Mouse (Mus musculus) MEL (cell line): Measurements from ENCODE around the gene Lman2.

Experiments used
- BHLHE40 ChIP-seq: IDR thresholded peaks from 2 replicates; pipeline ENCODE4 v1.6.1; 2012; ENCODE audit warnings: low read depth, mild to moderate bottlenecking, inconsistent platforms, low read length, improper control_type of control experiment, borderline replicate concordance
- CTCF ChIP-seq, 3 experiments: IDR thresholded peaks in 2 of 3; conservative IDR thresholded peaks in 1 of 3; 2 replicates each; pipeline ENCODE4 v1.5.1; 2011 to 2012; ENCODE audit warnings: low read length in 3 of 3, low read depth in 2 of 3, mild to moderate bottlenecking in 2 of 3, improper control_type of control experiment in 1 of 3, inconsistent platforms in 1 of 3, mixed read lengths in 1 of 3, moderate library complexity in 1 of 3; ENCODE audit not compliant: control insufficient read depth in 1 of 3, insufficient read depth in 1 of 3, poor library complexity in 1 of 3, severe bottlenecking in 1 of 3
- ELF1 ChIP-seq: IDR thresholded peaks from 2 replicates; pipeline ENCODE4 v1.6.1; 2014; ENCODE audit warnings: low read depth, mild to moderate bottlenecking, inconsistent platforms, low read length, improper control_type of control experiment, moderate library complexity
- EP300 ChIP-seq, 2 experiments: IDR thresholded peaks; 2 replicates each; pipeline ENCODE4 v1.6.1; 2011; ENCODE audit warnings: improper control_type of control experiment in 2 of 2, low read length in 2 of 2, low read depth in 1 of 2, mild to moderate bottlenecking in 1 of 2
- JUND ChIP-seq: IDR thresholded peaks from 2 replicates; pipeline ENCODE4 v1.6.1; 2011; ENCODE audit warnings: low read depth, mild to moderate bottlenecking, improper control_type of control experiment, low read length
- MAFK ChIP-seq: IDR thresholded peaks from 2 replicates; pipeline ENCODE4 v1.6.1; 2011; ENCODE audit warnings: low read depth, mild to moderate bottlenecking, low read length, improper control_type of control experiment, borderline replicate concordance
- MYC ChIP-seq: IDR thresholded peaks from 2 replicates; pipeline ENCODE4 v1.6.1; 2011; ENCODE audit warnings: low read depth, mild to moderate bottlenecking, low read length, improper control_type of control experiment, moderate library complexity
- NELFE ChIP-seq: IDR thresholded peaks from 2 replicates; pipeline ENCODE4 v1.6.1; 2011; ENCODE audit warnings: low read depth, low read length, improper control_type of control experiment
- NRF1 ChIP-seq: IDR thresholded peaks from 2 replicates; pipeline ENCODE4 v1.6.1; 2014; ENCODE audit warnings: low read depth, mild to moderate bottlenecking, inconsistent platforms, low read length, improper control_type of control experiment, moderate library complexity; ENCODE audit not compliant: poor library complexity, insufficient read depth, severe bottlenecking
- POLR2A ChIP-seq, 2 experiments: IDR thresholded peaks; 2 replicates each; pipeline ENCODE4 v1.6.1; 2011 to 2012; ENCODE audit warnings: low read length in 2 of 2, mild to moderate bottlenecking in 2 of 2, control low read depth in 1 of 2, improper control_type of control experiment in 1 of 2, low read depth in 1 of 2, moderate library complexity in 1 of 2; ENCODE audit not compliant: control insufficient read depth in 1 of 2, insufficient read depth in 1 of 2, poor library complexity in 1 of 2
- POLR2AphosphoS2 ChIP-seq: IDR thresholded peaks from 2 replicates; pipeline ENCODE4 v1.6.1; 2011; ENCODE audit warnings: low read length, improper control_type of control experiment
- POLR2AphosphoS5 ChIP-seq: IDR thresholded peaks from 2 replicates; pipeline ENCODE4 v1.6.1; 2012; ENCODE audit warnings: low read depth, borderline replicate concordance, mild to moderate bottlenecking, inconsistent platforms, low read length, moderate library complexity, mixed read lengths
- TAL1 ChIP-seq: IDR thresholded peaks from 2 replicates; pipeline ENCODE4 v1.6.1; 2012; ENCODE audit warnings: mild to moderate bottlenecking, inconsistent platforms, low read length, moderate library complexity, mixed read lengths
- ZC3H11A ChIP-seq: IDR thresholded peaks from 2 replicates; pipeline ENCODE4 v1.6.1; 2012; ENCODE audit warnings: low read depth, mild to moderate bottlenecking, inconsistent platforms, low read length, improper control_type of control experiment

DNA sequence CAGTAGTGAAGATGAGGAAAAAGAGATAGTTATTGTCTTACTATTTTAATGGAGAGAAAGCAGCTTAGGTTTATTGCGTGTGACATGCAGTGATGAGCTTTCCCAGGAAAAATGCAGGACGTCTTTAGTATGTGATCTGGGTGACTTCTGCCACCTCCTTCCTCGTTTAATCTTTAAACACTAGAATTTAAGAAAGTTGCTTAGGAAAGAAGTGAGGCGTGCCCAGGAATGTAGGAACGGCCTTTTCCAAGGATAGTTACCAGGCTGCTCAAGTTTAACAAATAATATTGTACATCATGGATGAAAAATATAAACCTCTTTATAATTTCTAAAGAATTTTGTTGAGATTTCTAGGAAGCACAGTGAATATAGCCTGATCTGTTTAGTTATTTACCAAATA is 61.7 kb downstream of the Lman2 start:
- TF ChIP-seq NRF1 (no peak), MYC (no peak), JUND (no peak), POLR2AphosphoS2 (no peak), POLR2AphosphoS5 (no peak), EP300 (IDR thresholded peaks at IDR 0.05; ENCODE audit: low read depth in 1 of 2, low read length in 2 of 2) (no peak), POLR2A (IDR thresholded peaks at IDR 0.05; ENCODE audit: control insufficient read depth in 1 of 2, insufficient read depth in 1 of 2, low read depth in 1 of 2, low read length in 2 of 2, poor library complexity in 1 of 2) (no peak), MAFK (no peak), TAL1 (no peak), ZC3H11A (no peak), ELF1 (no peak), BHLHE40 (no peak), CTCF (IDR thresholded peaks at IDR 0.05 in 2 of 3, conservative IDR thresholded peaks at IDR 0.05 in 1 of 3; ENCODE audit: control insufficient read depth in 1 of 3, insufficient read depth in 1 of 3, low read depth in 2 of 3, low read length in 3 of 3, poor library complexity in 1 of 3, severe bottlenecking in 1 of 3) (no peak), NELFE (no peak)
